Mouse (Mus musculus) megakaryocyte, embryonic 14.5 days (primary cell): ENCODE results near the gene Gtpbp8.

Experiments
- FLI1 ChIP-seq: IDR thresholded peaks from 2 replicates; pipeline ENCODE4 v1.6.1; 2012; ENCODE audit warnings: low read length, inconsistent platforms, mixed read lengths
- GATA1 ChIP-seq: IDR thresholded peaks from 3 replicates; pipeline ENCODE4 v1.6.1; 2012; ENCODE audit warnings: mixed read lengths, low read length, inconsistent platforms, borderline replicate concordance

- TF ChIP-seq GATA1 (no peak), FLI1 (no peak)
Observed at GRCm38 (mm10) chr16:44688507-44688906, 57.7 kb downstream of the Gtpbp8 start.
